Mouse (Mus musculus) stomach, embryonic 14.5 days (tissue): ENCODE data around the gene Olfr1427. TPM values are rescaled to one million over a fixed set of nuclear protein-coding genes. Genes with fewer than 3 reads are reported as not detected.
"Not testable (repeated sequence)": the region's sequence is repeated elsewhere in the genome, so short reads cannot be mapped to it uniquely, and the experiment has no call there.

Experiments
- ATAC-seq: fragments of 200-750 bp; cut with Nextera tagmentation; 2 replicates; pipeline ENCODE4 v1.8.0; 2017; ENCODE audit warnings: low read depth, moderate TSS enrichment; ENCODE audit not compliant: insufficient number of reproducible peaks, insufficient read depth, low FRiP score
- H3K27ac ChIP-seq: fragments of 300-500 bp; sonication (generic); 2 replicates; pipeline ENCODE4 v1.5.1; 2014; ENCODE audit warnings: mild to moderate bottlenecking, low read length, moderate library complexity, mixed read lengths
- H3K27me3 ChIP-seq: fragments of 300-500 bp; sonication (generic); 2 replicates; pipeline ENCODE4 v1.6.1; 2014; ENCODE audit warnings: low read length, control low read depth, mixed read lengths; ENCODE audit not compliant: control insufficient read depth, insufficient read depth
- H3K36me3 ChIP-seq: fragments of 300-500 bp; sonication (generic); 2 replicates; pipeline ENCODE4 v1.6.1; 2014; ENCODE audit warnings: mild to moderate bottlenecking, control low read depth, low read length, moderate library complexity, mixed read lengths; ENCODE audit not compliant: control insufficient read depth, insufficient read depth
- H3K4me1 ChIP-seq: fragments of 300-500 bp; sonication (generic); 2 replicates; pipeline ENCODE4 v1.6.1; 2014; ENCODE audit warnings: low read length, control low read depth, mixed read lengths; ENCODE audit not compliant: control insufficient read depth, insufficient read depth
- H3K4me2 ChIP-seq: fragments of 300-500 bp; sonication (generic); replicated peaks from 2 replicates; pipeline ENCODE4 v1.6.1; 2014; ENCODE audit warnings: low read depth, low read length, control low read depth
- H3K4me3 ChIP-seq: fragments of 300-500 bp; sonication (generic); 2 replicates; pipeline ENCODE4 v1.5.1; 2014; ENCODE audit warnings: low read depth, low read length, control low read depth
- H3K9ac ChIP-seq: fragments of 300-500 bp; sonication (generic); replicated peaks from 2 replicates; pipeline ENCODE4 v1.6.1; 2014; ENCODE audit warnings: low read depth, mild to moderate bottlenecking, control low read depth, low read length, moderate library complexity, mixed read lengths
- H3K9me3 ChIP-seq: fragments of 300-500 bp; sonication (generic); 2 replicates; pipeline ENCODE4 v1.6.1; 2016; ENCODE audit warnings: low read depth, low read length, control low read depth; ENCODE audit not compliant: control insufficient read depth
- WGBS: fragments of 180-500 bp; shearing (Covaris S2); extraction: QIAGEN DNeasy Blood & Tissue Kit; methylation state at CpG from one replicate; pipeline ENCODE4 v1.1.7; 2014; 5-methylcytosine and 5-hydroxymethylcytosine counted together
- polyA plus RNA-seq: library from polyadenylated mRNA; unstranded; fragments of >200 nt; fragmentation: Nextera tagmentation; extraction: Ambion mirVana; gene quantifications from 2 replicates; pipeline ENCODE4 v1.2.1, GENCODE M21; 2014

The Olfr1427 gene
- polyA plus RNA-seq, 1 experiment from 2014 or later: not detected

GRCm38 (mm10) chr19:12091913-12092312, 11.2 kb downstream of the Olfr1427 start, which contains the start of gene Olfr1426:
Olfr1426 (minus strand) TSS chr19:12092013.
- Histone ChIP-seq H3K27ac (no peak within 1 kb of the TSS), H3K4me1 (no peaks in the 10 kb centered on the region), H3K9me3 (no peaks in the 10 kb centered on the region), H3K9ac (no peak within 1 kb of the TSS), H3K4me2 (no peak within 1 kb of the TSS), H3K27me3 (no peaks in the 10 kb centered on the region), H3K36me3 (no peaks in the 10 kb centered on the region), H3K4me3 (no peak within 1 kb of the TSS)
- ATAC-seq: no peak
- 74% methylated on average over 1 of the region's 1 CpGs for WGBS

- 75% methylated on average over 4 of the region's 4 CpGs for WGBS
- not testable (repeated sequence) for H3K9ac ChIP-seq, H3K27ac ChIP-seq, H3K4me1 ChIP-seq, H3K9me3 ChIP-seq, H3K36me3 ChIP-seq, H3K27me3 ChIP-seq, H3K4me2 ChIP-seq, H3K4me3 ChIP-seq, ATAC-seq
These were observed 25.5 kb downstream of the Olfr1427 start, which contains the start of gene Olfr1425 for GRCm38 (mm10) chr19:12077631-12078030. Olfr1425 (minus strand) TSS chr19:12077731.

- not testable (repeated sequence) for H3K4me3 ChIP-seq, ATAC-seq
- 71% methylated on average over 1 of the region's 1 CpGs for WGBS
These were observed 33.6 kb downstream of the Olfr1427 start for GRCm38 (mm10) chr19:12069546-12069945.

GRCm38 (mm10) chr19:12067806-12068205, 35.3 kb downstream of the Olfr1427 start:
- H3K4me2 ChIP-seq, ATAC-seq: not testable (repeated sequence)

More at GRCm38 (mm10) chr19:12069546-12069945, 33.6 kb downstream of the Olfr1427 start:
- not testable (repeated sequence) for H3K4me2 ChIP-seq, H3K27ac ChIP-seq, H3K9me3 ChIP-seq, H3K36me3 ChIP-seq, H3K9ac ChIP-seq, H3K4me1 ChIP-seq, H3K27me3 ChIP-seq

GRCm38 (mm10) chr19:12062582-12062981, 40.6 kb downstream of the Olfr1427 start, which contains the start of gene Olfr1424:
Olfr1424 (minus strand) TSS chr19:12062682.
- H3K36me3 ChIP-seq, H3K9ac ChIP-seq, H3K9me3 ChIP-seq, H3K4me3 ChIP-seq, H3K4me2 ChIP-seq, H3K4me1 ChIP-seq, H3K27me3 ChIP-seq, H3K27ac ChIP-seq, ATAC-seq: not testable (repeated sequence)
- WGBS: 86% methylated on average over 1 of the region's 1 CpGs

More at GRCm38 (mm10) chr19:12067806-12068205, 35.3 kb downstream of the Olfr1427 start:
- not testable (repeated sequence) for H3K4me1 ChIP-seq, H3K4me3 ChIP-seq, H3K27ac ChIP-seq, H3K9me3 ChIP-seq, H3K9ac ChIP-seq, H3K36me3 ChIP-seq, H3K27me3 ChIP-seq
- 68% methylated on average over 1 of the region's 1 CpGs for WGBS

Other genes starting within 250 kb of the Olfr1427 start
- not detected in 2 replicates for gene Olfr1418, start 242.3 kb downstream of the Olfr1427 start, polyA plus RNA-seq
- gene Olfr1419, start 228.2 kb downstream of the Olfr1427 start, polyA plus RNA-seq: not detected in 2 replicates
- 0.27 TPM in 1 of 2 replicates, not detected in the other for gene Olfr1420, start 216.8 kb downstream of the Olfr1427 start, polyA plus RNA-seq
- gene Patl1, start 190.9 kb downstream of the Olfr1427 start, polyA plus RNA-seq: 20.7 and 24.3 TPM in 2 replicates
- 10.9 and 11.2 TPM in 2 replicates for gene Osbp, start 137.4 kb downstream of the Olfr1427 start, polyA plus RNA-seq
- not detected in 2 replicates for gene Olfr1423, start 62.0 kb downstream of the Olfr1427 start, polyA plus RNA-seq
- not detected in 2 replicates for gene Olfr1424, start 40.7 kb downstream of the Olfr1427 start, polyA plus RNA-seq
- gene Olfr1425, start 25.6 kb downstream of the Olfr1427 start, polyA plus RNA-seq: not detected in 2 replicates
- not detected in 2 replicates for gene Olfr1426, start 11.3 kb downstream of the Olfr1427 start, polyA plus RNA-seq
- gene Olfr1428, start 12.6 kb upstream of the Olfr1427 start, polyA plus RNA-seq: not detected in 2 replicates
- not detected in 2 replicates for gene Olfr76, start 19.9 kb upstream of the Olfr1427 start, polyA plus RNA-seq
- not detected in 2 replicates for gene Olfr1555-ps1, start 66.8 kb upstream of the Olfr1427 start, polyA plus RNA-seq
- not detected in 2 replicates for gene Olfr1431, start 97.3 kb upstream of the Olfr1427 start, polyA plus RNA-seq
- gene Olfr1432, start 129.3 kb upstream of the Olfr1427 start, polyA plus RNA-seq: not detected in 2 replicates
- gene Olfr262, start 138.3 kb upstream of the Olfr1427 start, polyA plus RNA-seq: not detected in 2 replicates
- not detected in 2 replicates for gene Olfr235, start 157.7 kb upstream of the Olfr1427 start, polyA plus RNA-seq
- gene Olfr1434, start 176.5 kb upstream of the Olfr1427 start, polyA plus RNA-seq: not detected in 2 replicates
- gene Olfr1436, start 195.8 kb upstream of the Olfr1427 start, polyA plus RNA-seq: not detected in 2 replicates
- not detected in 2 replicates for gene Olfr1437, start 221.8 kb upstream of the Olfr1427 start, polyA plus RNA-seq
- not detected in 2 replicates for gene Olfr1438-ps1, start 232.6 kb upstream of the Olfr1427 start, polyA plus RNA-seq